Mouse (Mus musculus) lung, postnatal 0 days (tissue): ENCODE data around the gene Suds3.

Experiments used
- CTCF ChIP-seq: IDR thresholded peaks from 2 replicates; pipeline ENCODE4 v1.5.1; 2016; ENCODE audit warnings: antibody characterized with exemption, mild to moderate bottlenecking
- EP300 ChIP-seq: IDR thresholded peaks from 2 replicates; pipeline ENCODE4 v1.6.1; 2016; ENCODE audit warnings: antibody characterized with exemption, mild to moderate bottlenecking, control low read depth

GRCm38 (mm10) chr5:117125482-117126346 lies 9.8 kb upstream of the Suds3 start:
- TF ChIP-seq CTCF = no peak
- TF ChIP-seq EP300 = no peak
